Mouse (Mus musculus): ENCODE measurements around the gene Grip1.

DNA sequence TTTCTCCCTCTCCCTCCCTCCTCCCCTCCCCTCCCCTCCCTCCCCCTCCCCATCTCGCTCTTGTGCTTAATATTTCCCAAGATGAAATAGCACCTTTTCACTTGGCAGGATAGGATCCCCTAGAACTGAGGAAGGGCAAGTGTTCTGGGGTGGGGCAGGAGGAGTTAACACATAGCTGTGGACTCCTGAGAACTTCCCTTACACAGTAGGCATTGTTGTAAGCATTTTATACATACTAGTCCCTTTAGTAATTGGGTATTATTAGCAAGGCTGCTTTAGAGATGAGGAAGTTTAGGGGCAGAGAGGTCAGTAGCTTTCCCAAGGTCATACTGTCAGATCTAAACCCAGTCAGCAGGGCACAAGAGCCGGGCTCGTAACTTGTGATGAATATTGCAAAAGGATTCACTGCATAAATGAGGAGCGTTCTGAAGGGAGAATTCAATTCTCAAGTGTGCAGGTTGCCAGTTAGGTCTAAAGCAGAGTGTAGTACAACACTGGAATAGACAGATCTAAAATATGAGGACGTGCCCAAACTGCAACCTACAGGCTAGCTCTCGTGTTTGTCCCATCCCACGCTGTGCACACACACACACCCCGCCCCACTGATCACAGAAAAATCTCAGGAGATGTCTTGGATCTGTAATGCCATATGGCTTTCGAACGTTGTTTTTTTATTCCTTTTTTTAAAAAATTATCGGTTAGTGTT is 392.2 kb downstream of the Grip1 start:
- no peak for TF ChIP-seq POLR2A (IDR thresholded peaks at IDR 0.05; ENCODE audit: low read depth, low read length)
- no peak for TF ChIP-seq CTCF (IDR thresholded peaks at IDR 0.05; ENCODE audit: borderline replicate concordance, insufficient read depth, low read length)
